Mouse (Mus musculus) midbrain, embryonic 12.5 days (tissue): Measurements from ENCODE around the gene Gm815. TPM values are rescaled to one million over a fixed set of nuclear protein-coding genes. Genes with fewer than 3 reads are reported as not detected.
A peak's percentile ranks its signal among the peaks of the same experiment; 100 is the strongest.

Experiments used
- ATAC-seq: fragments of 200-750 bp; cut with Nextera tagmentation; 2 replicates; pipeline ENCODE4 v1.8.0; 2017; ENCODE audit warnings: low read depth, moderate TSS enrichment, moderate library complexity; ENCODE audit not compliant: low FRiP score
- H3K27ac ChIP-seq: fragments of 300-500 bp; sonication (generic); replicated peaks from 2 replicates; pipeline ENCODE4 v1.5.1; 2016; ENCODE audit warnings: mild to moderate bottlenecking
- H3K27me3 ChIP-seq: fragments of 300-500 bp; sonication (generic); 2 replicates; pipeline ENCODE4 v1.6.1; 2016; ENCODE audit warnings: mild to moderate bottlenecking
- H3K36me3 ChIP-seq: fragments of 300-500 bp; sonication (generic); 2 replicates; pipeline ENCODE4 v1.6.1; 2016
- H3K4me1 ChIP-seq: fragments of 300-500 bp; sonication (generic); 2 replicates; pipeline ENCODE4 v1.6.1; 2016
- H3K4me2 ChIP-seq: fragments of 300-500 bp; sonication (generic); replicated peaks from 2 replicates; pipeline ENCODE4 v1.6.1; 2016; ENCODE audit warnings: mild to moderate bottlenecking, moderate library complexity
- H3K4me3 ChIP-seq: fragments of 300-500 bp; sonication (generic); 2 replicates; pipeline ENCODE4 v1.5.1; 2016; ENCODE audit warnings: mild to moderate bottlenecking
- H3K9ac ChIP-seq: fragments of 300-500 bp; sonication (generic); replicated peaks from 2 replicates; pipeline ENCODE4 v1.6.1; 2016; ENCODE audit warnings: mild to moderate bottlenecking, moderate library complexity
- H3K9me3 ChIP-seq: fragments of 300-500 bp; sonication (generic); 2 replicates; pipeline ENCODE4 v1.6.1; 2016; ENCODE audit warnings: mild to moderate bottlenecking
- WGBS: fragments of 180-500 bp; shearing (Covaris S2); methylation state at CpG from one replicate; pipeline ENCODE4 v1.1.7; 2016; 5-methylcytosine and 5-hydroxymethylcytosine counted together
- polyA plus RNA-seq: library from polyadenylated mRNA; unstranded; fragments of >200 nt; fragmentation: Nextera tagmentation; extraction: Ambion mirVana; gene quantifications from 2 replicates; pipeline ENCODE4 v1.2.1, GENCODE M21; 2016

The Gm815 gene
- polyA plus RNA-seq, 1 experiment from 2014 or later: not detected

- H3K4me2 ChIP-seq: no peak overlapping the region
- no peak for ATAC-seq
- no peak overlapping the region for H3K9ac ChIP-seq
- H3K4me3 ChIP-seq: no peak overlapping the region
- peak overlapping the region; percentile 72 for H3K27ac ChIP-seq
- H3K4me1 ChIP-seq: peaks cover 21% of the 10 kb centered on the region
- no peaks in the 10 kb centered on the region; the same call in 1 of the 2 replicates for H3K27me3 ChIP-seq
- WGBS: 70% methylated on average over 12 of the region's 12 CpGs
- H3K9me3 ChIP-seq: no peaks in the 10 kb centered on the region
- no peaks in the 10 kb centered on the region for H3K36me3 ChIP-seq
Observed at GRCm38 (mm10) chr19:26858427-26859194, 27.1 kb upstream of the Gm815 start.

GRCm38 (mm10) chr19:26859195-26859570 lies 26.5 kb upstream of the Gm815 start:
- no peak for ATAC-seq
- 55% methylated on average over 5 of the region's 5 CpGs for WGBS
- H3K27ac ChIP-seq: peak overlapping the region; percentile 72
- no peak overlapping the region for H3K9ac ChIP-seq
- no peaks in the 10 kb centered on the region for H3K36me3 ChIP-seq
- peaks cover 21% of the 10 kb centered on the region for H3K4me1 ChIP-seq
- H3K4me2 ChIP-seq: no peak overlapping the region
- H3K4me3 ChIP-seq: no peak overlapping the region
- no peaks in the 10 kb centered on the region for H3K9me3 ChIP-seq
- H3K27me3 ChIP-seq: no peaks in the 10 kb centered on the region; the same call in 1 of the 2 replicates

DNA sequence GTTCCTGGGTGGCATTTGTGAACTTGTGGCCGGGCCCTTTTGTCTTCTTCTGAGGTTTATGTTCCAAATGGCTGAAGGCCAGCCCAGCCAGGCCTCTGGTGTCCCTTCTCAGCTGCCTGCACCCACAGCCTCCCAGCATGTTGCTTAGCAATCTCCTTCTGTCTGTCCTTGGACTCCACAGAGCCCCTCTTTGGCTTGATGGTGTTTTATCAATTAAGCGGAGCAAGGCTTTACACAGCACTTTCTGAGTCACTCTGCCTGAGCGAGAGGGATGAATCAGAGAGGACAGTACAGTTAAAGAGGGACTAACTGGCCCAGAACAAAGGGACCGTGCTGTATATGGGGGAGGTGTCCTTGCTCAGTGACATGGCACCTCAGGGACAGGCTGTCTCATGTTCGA lies 22.0 kb upstream of the Gm815 start:
- H3K4me2 ChIP-seq: no peak overlapping the region
- no peak overlapping the region; the same call in 1 of the 2 replicates for H3K27ac ChIP-seq
- H3K9me3 ChIP-seq: no peaks in the 10 kb centered on the region
- peaks cover 40% of the 10 kb centered on the region for H3K4me1 ChIP-seq
- H3K27me3 ChIP-seq: no peaks in the 10 kb centered on the region
- no peak overlapping the region for H3K9ac ChIP-seq
- no peaks in the 10 kb centered on the region for H3K36me3 ChIP-seq
- WGBS: 76% methylated on average over 5 of the region's 5 CpGs
- H3K4me3 ChIP-seq: no peak overlapping the region
- no peak for ATAC-seq

DNA sequence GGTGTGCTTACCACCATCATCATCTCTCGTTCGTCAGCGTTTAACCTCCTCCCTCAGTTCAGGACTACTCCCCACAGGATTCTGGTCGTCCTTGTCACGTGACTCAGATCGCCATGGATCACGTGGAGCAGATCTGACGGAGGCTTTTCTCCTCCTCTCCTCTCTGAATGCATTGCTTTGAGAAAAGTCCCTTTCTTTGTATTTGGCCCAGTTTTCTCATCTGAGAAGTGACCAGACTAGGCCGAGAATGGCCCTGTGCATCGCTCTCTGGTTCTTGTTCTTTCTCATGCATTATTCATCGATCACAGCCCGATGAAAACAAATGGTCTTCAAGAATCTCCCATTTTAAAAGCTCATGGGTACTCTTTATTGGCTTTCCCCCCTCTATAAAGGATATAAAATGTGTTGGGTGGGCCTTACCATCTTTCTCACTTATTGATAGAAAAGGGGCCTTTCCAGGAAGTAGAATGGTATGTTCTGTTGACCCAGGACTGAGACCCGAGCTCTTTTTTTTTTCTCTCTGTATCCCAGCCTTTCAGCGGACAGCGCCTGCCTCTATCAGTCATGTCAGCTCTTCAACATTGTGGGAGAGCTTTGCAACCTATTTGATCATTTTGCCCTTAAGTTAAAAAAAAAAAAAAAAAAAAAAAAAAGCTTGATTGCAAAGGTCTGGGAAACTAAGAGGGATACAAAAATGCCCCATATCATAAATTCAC lies 20.5 kb upstream of the Gm815 start:
- WGBS: 57% methylated on average over 15 of the region's 15 CpGs
- ATAC-seq: peak; percentile 24; the same call in 1 of the 2 replicates
- Histone ChIP-seq H3K4me2 (no peak overlapping the region), H3K9ac (no peak overlapping the region), H3K27me3 (no peaks in the 10 kb centered on the region), H3K9me3 (no peaks in the 10 kb centered on the region), H3K4me1 (peaks cover 36% of the 10 kb centered on the region), H3K4me3 (no peak overlapping the region), H3K27ac (peak overlapping the region; percentile 70), H3K36me3 (no peaks in the 10 kb centered on the region)

GRCm38 (mm10) chr19:26865736-26866135 lies 19.9 kb upstream of the Gm815 start:
- no peaks in the 10 kb centered on the region for H3K36me3 ChIP-seq
- H3K27me3 ChIP-seq: no peaks in the 10 kb centered on the region
- no peaks in the 10 kb centered on the region for H3K9me3 ChIP-seq
- H3K4me2 ChIP-seq: no peak overlapping the region
- H3K4me1 ChIP-seq: peaks cover 42% of the 10 kb centered on the region
- no peak overlapping the region for H3K4me3 ChIP-seq
- WGBS: 17% methylated on average over 7 of the region's 7 CpGs
- H3K27ac ChIP-seq: peak overlapping the region; percentile 70
- no peak overlapping the region for H3K9ac ChIP-seq
- peak; percentile 85 for ATAC-seq

DNA sequence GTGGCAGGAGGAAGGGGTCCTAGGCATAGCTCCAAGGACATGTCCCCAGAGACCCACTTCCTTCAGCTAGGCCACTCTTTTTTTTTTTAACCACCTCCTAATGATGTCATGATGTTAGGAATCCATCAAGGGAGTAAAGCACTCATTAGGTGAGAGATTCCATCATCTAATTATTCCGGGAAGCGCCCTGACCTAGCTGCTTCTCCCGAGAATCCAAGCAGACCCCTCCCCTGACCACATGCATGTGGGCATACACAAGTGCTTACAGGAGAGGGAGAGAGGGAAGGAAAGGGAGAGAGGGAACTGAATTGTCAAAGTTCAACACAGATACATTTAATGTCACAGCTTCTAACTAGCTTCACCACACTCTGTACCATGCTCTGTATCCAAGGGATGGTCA lies 16.1 kb upstream of the Gm815 start:
- WGBS: 58% methylated on average over 3 of the region's 3 CpGs
- Histone ChIP-seq H3K27me3 (no peaks in the 10 kb centered on the region), H3K4me3 (no peak overlapping the region), H3K9me3 (no peaks in the 10 kb centered on the region), H3K4me2 (no peak overlapping the region), H3K36me3 (no peaks in the 10 kb centered on the region), H3K9ac (no peak overlapping the region), H3K4me1 (peaks cover 47% of the 10 kb centered on the region), H3K27ac (no peak overlapping the region)
- ATAC-seq: no peak

DNA sequence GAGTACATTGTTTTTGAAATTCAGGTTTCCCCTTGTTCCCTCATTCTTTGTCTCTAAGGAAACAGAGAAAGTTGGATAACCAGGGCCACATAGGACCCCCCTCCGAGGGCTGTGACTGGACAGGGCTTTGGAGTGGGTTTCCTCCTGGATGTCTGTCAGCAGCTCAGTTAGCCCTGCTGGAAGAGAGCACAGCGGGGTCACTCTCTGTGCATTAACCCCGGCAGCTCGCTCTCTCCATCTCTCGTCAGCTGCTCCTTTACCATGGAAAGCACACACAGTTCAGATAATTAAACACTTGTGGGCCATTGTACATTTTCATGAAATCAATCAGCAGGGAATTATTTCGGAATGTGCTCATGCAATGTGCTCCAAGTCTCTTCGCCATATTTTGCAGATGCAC lies 15.4 kb upstream of the Gm815 start:
- Histone ChIP-seq H3K4me3 (no peak overlapping the region), H3K9ac (no peak overlapping the region), H3K36me3 (no peaks in the 10 kb centered on the region), H3K4me1 (peaks cover 44% of the 10 kb centered on the region), H3K4me2 (no peak overlapping the region), H3K27ac (peak overlapping the region; percentile 43), H3K27me3 (no peaks in the 10 kb centered on the region), H3K9me3 (no peaks in the 10 kb centered on the region)
- no peak for ATAC-seq
- WGBS: 24% methylated on average over 7 of the region's 7 CpGs

GRCm38 (mm10) chr19:26871096-26871495 lies 14.6 kb upstream of the Gm815 start:
- Histone ChIP-seq H3K27me3 (no peaks in the 10 kb centered on the region), H3K9me3 (no peaks in the 10 kb centered on the region), H3K4me1 (peaks cover 37% of the 10 kb centered on the region), H3K36me3 (no peaks in the 10 kb centered on the region), H3K4me2 (no peak overlapping the region), H3K4me3 (no peak overlapping the region), H3K9ac (no peak overlapping the region), H3K27ac (no peak overlapping the region)
- no peak for ATAC-seq
- WGBS: 40% methylated on average over 3 of the region's 3 CpGs

GRCm38 (mm10) chr19:26872886-26873285 lies 12.8 kb upstream of the Gm815 start:
- Histone ChIP-seq H3K4me2 (no peak overlapping the region), H3K27me3 (no peaks in the 10 kb centered on the region), H3K4me1 (peaks cover 40% of the 10 kb centered on the region), H3K36me3 (no peaks in the 10 kb centered on the region), H3K9ac (no peak overlapping the region), H3K4me3 (no peak overlapping the region), H3K27ac (no peak overlapping the region), H3K9me3 (no peaks in the 10 kb centered on the region)
- 58% methylated on average over 6 of the region's 6 CpGs for WGBS
- ATAC-seq: no peak

GRCm38 (mm10) chr19:26875601-26876000 lies 10.1 kb upstream of the Gm815 start:
- H3K27ac ChIP-seq: no peak overlapping the region
- WGBS: 79% methylated on average over 6 of the region's 6 CpGs
- H3K9ac ChIP-seq: no peak overlapping the region
- H3K4me1 ChIP-seq: peaks cover 28% of the 10 kb centered on the region
- no peaks in the 10 kb centered on the region for H3K27me3 ChIP-seq
- ATAC-seq: 0 out of 2 replicates have a peak, but pooled peaks have one; percentile 4
- no peak overlapping the region for H3K4me2 ChIP-seq
- H3K4me3 ChIP-seq: no peak overlapping the region
- H3K36me3 ChIP-seq: no peaks in the 10 kb centered on the region
- H3K9me3 ChIP-seq: no peaks in the 10 kb centered on the region

- H3K4me2 ChIP-seq: no peak overlapping the region
- no peak overlapping the region for H3K4me3 ChIP-seq
- WGBS: 7% methylated on average over 10 of the region's 10 CpGs
- H3K4me1 ChIP-seq: peaks cover 27% of the 10 kb centered on the region
- no peak overlapping the region for H3K9ac ChIP-seq
- H3K27me3 ChIP-seq: no peaks in the 10 kb centered on the region
- ATAC-seq: no peak
- peak overlapping the region; percentile 21 for H3K27ac ChIP-seq
- H3K9me3 ChIP-seq: no peaks in the 10 kb centered on the region
- H3K36me3 ChIP-seq: no peaks in the 10 kb centered on the region
Observed at GRCm38 (mm10) chr19:26877180-26877775, 8.4 kb upstream of the Gm815 start.

DNA sequence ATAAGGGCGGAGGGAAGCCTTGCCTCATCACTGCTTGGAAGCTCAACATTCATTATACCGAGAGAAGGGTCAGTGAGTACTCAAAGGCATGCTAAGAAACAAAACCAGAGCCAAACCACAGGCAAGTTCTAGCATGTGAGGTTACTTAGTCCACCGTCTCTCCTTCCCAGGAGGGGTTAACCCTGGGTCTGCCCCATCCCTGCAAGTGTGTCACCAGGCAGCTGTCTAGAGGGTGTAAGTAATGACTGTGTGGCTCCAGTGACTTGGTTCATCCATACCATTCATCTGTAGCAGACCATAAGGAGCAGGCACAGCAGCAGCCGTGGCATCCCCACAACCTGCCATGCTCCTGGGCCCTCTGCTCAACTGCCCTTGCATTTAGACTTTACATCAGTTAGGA lies 5.8 kb upstream of the Gm815 start:
- no peak overlapping the region for H3K9ac ChIP-seq
- H3K4me3 ChIP-seq: no peak overlapping the region
- no peaks in the 10 kb centered on the region for H3K9me3 ChIP-seq
- peaks cover 18% of the 10 kb centered on the region for H3K4me1 ChIP-seq
- 88% methylated on average over 4 of the region's 4 CpGs for WGBS
- H3K4me2 ChIP-seq: no peak overlapping the region
- no peaks in the 10 kb centered on the region for H3K36me3 ChIP-seq
- H3K27ac ChIP-seq: no peak overlapping the region
- no peak for ATAC-seq
- H3K27me3 ChIP-seq: no peaks in the 10 kb centered on the region
